Mouse (Mus musculus): ENCODE measurements at regions not wholly inside any gene's neighbourhood (a gene's known extent, or its start where the extent isn't known, plus 50 kb on each side); places are given as distances from the start of the nearest gene placed in this dataset.
"Not testable (repeated sequence)": the region's sequence is repeated elsewhere in the genome, so short reads cannot be mapped to it uniquely, and the experiment has no call there.

DNA sequence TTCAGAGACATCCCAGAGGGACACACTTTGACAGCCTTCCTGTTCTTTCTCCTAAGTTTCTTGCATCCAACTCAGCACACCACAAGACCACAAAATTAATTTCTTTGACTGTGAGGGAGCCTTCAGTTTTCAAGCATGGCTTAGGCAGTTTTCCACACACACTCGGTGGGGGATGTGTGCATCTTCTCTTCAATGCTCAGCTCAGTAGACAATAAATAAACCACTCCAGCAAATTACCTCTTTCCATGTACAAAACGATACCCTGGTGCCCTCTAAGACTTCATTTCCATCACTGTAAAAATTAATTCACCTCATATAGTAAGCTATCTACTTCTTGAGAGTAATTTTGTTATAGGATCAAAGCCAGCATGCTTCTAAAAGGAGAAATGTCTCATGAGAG lies 184.6 kb downstream of the Samd5 start:
- in situ Hi-C loops (cut with MboI, MseI): loop anchor here (10.0 kb wide), 2 partner anchors 686 to 1434 kb away; no protein-coding TSS in a partner anchor

DNA sequence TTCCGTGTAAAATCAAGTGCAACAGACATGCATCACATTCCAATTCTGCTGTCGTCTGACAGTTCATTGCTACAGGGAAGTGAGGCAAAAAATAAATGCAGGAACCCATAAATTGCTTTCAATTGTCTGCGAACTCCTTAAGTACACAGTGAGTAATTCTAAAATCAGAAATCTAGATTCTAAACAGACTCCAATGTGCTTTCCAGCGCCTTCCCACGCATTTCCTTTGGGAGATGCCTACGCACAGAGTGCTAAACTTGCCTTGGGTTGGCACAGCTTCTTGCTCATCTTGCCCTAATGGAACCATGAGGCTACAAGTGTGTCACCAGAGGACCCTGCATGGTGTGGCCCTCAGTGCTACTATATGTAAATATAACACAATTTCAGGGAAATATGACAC lies 212.6 kb downstream of the Samd5 start:
- in situ Hi-C loops (cut with MboI, MseI): no loop called here

DNA sequence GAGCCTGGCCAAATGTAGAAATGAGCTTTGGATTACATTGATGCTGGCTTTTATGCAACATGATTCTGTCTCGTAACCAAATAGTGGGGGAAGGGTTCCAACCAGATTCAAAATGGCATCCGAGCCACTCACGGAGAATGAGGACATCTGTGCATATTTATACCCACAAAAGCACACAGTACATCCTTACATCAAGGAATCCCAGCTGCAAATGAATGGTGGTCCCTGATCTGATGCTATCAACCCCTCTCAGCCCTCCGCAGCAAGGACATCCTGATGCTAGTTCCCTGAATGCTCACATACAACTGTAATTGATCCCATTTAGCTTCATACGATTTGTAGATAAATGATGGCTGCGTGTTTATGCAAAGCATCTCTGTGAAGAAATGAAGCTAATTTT lies 215.9 kb downstream of the Samd5 start:
- in situ Hi-C loops (cut with MboI, MseI): no loop called here

DNA sequence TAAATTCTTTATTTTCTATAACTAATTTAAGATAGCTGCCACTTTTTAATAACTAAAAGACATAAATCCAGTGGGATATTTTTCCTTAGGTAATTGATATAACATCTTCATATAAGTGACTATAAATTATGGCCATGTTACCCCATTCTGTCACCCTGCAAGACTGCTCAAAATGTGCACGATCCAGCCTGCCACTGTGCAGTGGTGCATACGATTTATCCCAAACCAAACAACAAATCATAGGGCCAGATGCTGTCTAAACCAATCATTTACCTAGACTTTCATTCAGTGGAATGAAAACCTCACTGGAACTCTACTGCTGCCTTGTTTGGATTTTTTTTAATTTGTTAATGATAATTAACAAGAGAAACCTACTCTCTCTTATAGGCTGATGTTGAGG lies 216.5 kb downstream of the Samd5 start:
- in situ Hi-C loops (cut with MboI, MseI): no loop called here

DNA sequence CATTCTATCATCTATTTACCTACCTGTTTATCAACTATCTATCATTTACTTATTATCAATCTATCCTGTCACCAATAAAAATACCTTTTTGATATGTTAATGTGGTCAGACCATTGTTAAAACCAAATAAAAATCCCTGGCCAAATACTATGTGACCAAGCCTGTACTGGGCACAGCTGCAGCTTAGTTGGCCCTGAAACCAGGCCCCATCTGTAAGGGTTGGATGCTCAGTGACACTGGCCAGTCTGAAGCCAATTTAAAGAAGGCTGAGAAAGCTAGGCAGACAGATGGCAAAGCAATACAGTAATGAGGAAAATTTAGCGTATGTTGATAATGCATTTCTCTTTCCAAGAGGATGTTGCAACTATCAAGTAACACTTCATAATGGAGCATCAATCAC lies 217.8 kb downstream of the Samd5 start:
- in situ Hi-C loops (cut with MboI, MseI): no loop called here

DNA sequence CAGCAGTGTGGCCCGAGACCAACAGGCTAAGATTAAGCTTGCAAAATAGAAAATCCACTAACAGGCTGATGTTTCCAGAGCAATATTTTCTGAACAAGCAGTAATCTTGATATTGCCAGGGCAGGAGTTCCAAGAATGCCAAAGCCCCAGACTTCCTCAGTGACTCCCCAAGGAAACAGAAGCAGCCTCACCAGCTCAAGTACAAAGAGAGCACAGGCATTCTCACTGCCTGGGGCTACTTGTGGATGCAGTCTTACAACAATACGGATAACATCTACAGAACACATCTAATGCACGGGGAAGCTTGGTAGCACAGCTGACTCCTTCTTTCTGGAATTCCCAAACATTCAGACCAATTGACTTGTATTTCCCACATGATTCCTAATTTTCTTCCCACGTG lies 235.9 kb downstream of the Samd5 start:
- in situ Hi-C loops (cut with MboI, MseI): no loop called here

DNA sequence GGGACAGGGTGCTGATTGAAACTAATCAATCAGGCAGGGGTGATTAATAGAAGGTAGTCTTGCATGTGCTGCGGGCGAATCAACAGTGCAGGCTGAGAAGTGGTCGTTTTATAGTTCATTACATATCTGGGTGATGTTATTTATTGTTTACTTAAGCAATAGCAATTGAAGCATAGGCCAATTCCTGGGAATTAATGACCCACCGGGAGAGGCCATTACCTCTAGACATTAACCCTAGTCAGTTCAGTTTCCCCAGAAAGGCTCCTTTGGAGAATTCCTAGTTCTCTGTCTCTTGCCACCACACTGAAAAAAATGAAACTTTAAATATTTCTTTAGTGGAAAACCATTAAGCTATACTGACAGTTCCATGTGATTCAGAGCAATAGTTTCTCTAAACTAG lies 236.6 kb downstream of the Samd5 start:
- in situ Hi-C loops (cut with MboI, MseI): no loop called here

DNA sequence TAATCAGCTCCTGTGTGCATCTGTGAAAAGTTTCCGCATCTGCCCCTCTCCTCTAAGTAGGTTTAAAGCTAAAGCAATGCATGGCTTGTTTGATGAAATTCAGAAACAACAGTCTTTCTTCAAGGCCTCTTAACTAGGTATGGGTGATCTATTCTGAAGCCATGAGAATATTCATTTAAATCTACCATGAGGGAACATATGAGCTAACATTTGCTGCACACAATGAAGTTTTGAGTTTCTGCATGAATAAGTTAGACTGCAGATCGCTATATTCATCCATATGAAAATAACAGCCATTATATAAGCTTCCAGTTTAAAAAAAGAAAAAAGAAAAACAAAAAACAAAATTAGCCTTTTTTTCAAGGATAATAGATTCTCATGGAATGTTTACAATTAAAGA lies 245.9 kb downstream of the Samd5 start:
- in situ Hi-C loops (cut with MboI, MseI): no loop called here

DNA sequence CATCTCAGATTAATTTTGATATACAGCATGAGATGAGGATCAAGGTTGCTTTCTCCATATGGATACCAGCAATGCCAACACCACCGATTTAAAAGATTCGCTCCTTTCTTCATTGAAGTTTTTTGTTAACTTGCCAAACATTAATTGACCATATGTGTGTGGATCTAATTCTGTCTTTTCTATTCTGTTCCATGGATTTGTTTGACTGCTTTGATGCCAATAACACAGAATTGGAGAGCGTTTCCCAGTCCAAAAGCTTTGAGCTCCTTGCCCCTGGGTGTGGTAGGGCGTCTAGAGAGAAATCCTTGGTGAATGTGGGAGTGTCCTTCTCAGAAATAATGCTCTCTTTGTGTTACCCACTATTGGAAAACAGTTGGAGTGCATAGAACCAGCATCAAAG lies 254.3 kb downstream of the Samd5 start:
- in situ Hi-C loops (cut with MboI, MseI): no loop called here

DNA sequence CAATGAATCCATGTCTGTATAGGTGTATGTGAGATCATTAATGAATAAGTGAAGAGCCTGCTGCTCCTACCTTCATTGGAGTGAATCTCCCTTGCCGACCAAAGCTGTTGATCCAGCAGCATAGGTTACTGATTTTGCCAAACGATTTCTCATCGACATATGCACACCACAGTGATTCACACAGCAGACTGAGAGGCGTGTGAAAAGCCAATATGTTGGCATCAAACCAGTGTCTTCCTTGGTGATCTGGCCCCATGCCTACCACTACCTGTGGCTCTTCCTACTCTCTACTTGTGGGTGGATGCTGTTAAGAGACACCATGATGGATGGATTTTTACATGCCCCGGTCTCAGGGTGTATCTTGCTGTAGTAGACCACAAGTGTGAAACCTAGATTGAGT lies 258.3 kb downstream of the Samd5 start:
- in situ Hi-C loops (cut with MboI, MseI): no loop called here

DNA sequence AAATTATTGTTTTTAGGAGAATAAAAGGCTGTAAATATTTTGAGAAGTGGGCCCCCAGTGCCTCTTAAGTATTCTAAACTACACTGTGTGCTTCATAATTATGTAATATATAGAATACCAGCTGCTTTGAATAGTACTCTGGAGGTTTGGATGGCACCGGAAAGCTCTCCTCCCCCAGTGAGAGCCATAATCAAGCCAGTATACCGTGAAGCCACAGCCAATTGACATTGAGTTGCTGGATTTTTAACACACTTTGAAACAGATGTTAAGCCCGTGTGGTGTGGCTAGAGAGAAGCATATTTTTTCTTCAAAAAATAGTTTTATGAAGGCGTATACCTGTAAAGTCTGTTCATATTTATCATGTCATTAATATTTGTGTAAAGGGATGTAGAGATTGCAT lies 268.9 kb downstream of the Samd5 start:
- in situ Hi-C loops (cut with MboI, MseI): no loop called here

DNA sequence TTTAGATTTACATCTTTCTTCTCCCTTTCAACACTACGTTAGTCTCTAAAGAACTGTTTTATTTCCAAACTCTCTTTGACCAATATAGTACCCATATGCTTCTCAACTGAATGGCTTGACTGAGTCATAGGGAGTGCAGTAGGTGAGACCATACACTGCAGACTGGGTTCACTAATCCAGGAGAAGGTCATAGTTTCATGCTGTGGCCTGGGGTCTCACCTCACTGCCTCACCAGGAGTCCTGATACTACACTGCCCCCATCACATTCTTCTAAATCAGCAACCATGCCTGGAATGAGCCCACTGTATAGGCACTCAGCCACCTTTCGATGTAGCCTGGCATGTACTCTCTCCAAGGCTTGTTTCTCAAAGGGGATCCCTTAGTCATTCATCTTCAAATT lies 269.6 kb downstream of the Samd5 start:
- in situ Hi-C loops (cut with MboI, MseI): no loop called here

DNA sequence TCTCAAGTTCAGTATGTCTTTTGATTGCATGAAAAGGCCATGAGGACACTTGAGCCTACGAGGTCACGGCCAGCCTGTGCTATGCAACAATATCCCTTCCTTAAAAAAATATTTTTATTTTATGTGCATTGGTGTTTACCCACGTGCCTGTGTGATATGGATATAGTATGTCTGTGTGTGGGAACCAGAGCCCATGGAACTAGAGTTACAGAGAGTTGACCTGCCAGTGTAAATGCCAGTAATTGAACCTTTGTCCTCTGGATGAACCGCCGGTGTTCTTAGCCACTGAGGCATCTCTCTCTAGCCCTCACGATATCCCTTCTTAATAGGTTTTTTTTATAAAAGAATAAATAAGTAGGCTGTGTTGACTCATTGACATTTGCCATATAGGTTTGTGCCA lies 270.0 kb downstream of the Samd5 start:
- in situ Hi-C loops (cut with MboI, MseI): no loop called here

DNA sequence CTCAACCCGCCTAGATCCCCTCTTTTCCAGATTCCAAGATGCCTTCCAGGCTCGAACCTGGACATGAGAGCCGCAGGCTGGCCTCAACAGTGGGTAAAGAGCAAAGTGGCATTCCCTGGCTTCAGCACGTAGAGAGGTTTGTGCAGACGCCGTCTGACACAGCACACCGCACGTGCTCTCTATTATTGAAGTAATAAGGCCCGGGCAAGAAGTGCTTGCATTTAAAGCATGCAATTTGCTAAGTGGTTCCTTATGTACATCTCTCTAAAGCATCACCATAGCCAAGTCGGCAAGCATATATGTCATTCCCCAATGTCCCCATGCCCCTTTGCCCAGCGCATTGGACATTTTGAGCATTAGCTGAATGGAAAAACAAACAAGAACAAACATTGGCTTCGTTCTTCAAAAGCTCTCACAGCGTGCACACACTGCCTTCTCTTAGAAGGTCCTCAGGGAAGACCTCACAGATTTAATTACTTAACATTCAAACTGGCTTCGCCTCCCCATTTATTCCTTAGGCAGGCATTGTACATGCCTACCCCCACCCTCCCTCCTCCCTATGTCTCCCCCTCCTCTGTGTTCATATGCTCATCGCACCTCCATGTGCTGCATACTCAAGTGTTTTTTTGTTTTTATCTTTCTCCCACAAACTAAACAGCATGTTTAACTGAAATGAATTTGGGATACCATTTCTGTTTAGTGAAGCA lies 273.9 kb downstream of the Samd5 start:
- in situ Hi-C loops (cut with MboI, MseI): no loop called here

DNA sequence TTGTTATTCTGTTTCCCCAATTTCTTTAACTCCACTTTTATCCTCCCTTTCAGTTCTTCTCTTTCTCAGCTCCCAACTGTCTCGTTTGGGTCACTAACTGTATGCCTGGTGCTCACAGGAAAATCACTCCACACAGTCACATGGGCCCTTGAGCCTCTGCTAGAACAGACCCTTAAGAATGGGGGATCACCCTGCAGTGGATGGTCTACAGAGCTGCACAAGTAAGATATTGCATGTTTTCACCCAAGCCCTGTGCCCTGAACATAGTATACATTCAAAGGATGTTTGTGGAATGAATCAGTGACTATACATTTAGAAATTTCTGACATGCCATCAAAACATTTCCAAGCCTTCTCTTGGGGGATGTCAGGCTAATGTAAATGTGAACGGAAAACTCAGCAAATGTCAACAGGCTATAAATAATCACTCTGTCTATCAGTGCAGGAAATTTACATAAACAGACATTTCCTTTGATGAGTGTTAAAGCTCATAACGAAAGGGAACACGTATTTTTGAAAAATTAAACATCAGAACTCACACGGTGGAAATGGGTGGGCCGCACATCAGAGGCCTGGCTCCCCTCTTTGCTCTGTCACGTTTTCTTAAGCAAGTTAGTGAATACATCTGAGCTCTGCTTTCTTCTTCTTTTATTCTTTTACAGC lies 297.4 kb downstream of the Samd5 start:
- in situ Hi-C loops (cut with MboI, MseI): no loop called here

DNA sequence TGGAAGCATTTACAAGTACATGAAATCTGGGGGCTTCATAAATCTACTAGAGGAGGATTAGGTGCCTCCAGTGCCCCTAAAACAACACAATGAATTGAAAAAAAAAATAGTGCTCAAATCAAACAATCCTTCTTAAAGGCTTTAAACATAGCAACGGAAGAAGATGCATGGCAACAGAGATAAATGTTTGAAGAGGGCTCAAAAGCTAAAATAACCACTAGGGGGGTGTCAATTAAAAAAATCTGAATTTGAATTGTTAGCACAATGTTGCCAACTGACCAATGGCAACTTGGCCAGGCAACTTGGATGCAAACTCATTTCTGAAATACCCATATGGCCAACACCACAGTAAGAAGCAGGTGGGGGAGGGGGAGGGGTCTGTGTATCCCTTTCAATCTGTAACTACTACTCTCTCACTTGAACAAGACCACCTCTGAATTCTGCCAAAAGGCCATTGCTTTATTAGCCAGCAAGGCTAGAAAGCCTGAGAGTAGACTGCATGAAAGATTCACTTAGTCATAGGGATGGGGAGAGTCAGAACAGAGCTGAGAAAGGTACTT lies 312.6 kb downstream of the Samd5 start:
- in situ Hi-C loops (cut with MboI, MseI): no loop called here

DNA sequence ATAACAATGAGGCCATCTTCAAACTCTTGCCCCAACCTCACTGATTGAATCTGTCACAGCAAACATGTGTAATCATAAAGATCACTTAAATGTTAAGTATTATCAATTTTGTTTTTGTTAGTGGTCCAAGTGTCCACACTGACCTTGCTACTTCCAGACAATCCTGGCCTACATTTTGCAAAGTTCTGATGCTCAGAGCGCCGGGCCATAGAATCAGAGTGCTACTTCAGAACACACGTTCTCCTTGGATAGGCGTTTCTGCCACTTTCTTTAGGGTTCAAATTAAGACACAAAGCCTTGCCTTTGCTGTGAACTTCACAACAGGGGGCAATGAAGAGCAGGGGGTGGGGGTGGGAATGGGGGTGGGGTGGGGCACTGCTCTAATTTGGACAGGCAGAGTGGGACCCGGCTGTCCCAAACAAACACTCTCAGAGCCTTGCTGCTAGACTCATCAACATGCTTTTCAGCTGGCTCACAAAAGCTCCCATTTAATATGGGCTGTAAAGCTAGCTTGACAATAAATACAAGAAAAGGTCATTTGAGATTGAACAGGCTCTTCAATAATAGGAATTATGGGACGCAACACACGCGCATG lies 336.7 kb downstream of the Samd5 start:
- in situ Hi-C loops (cut with MboI, MseI): no loop called here

DNA sequence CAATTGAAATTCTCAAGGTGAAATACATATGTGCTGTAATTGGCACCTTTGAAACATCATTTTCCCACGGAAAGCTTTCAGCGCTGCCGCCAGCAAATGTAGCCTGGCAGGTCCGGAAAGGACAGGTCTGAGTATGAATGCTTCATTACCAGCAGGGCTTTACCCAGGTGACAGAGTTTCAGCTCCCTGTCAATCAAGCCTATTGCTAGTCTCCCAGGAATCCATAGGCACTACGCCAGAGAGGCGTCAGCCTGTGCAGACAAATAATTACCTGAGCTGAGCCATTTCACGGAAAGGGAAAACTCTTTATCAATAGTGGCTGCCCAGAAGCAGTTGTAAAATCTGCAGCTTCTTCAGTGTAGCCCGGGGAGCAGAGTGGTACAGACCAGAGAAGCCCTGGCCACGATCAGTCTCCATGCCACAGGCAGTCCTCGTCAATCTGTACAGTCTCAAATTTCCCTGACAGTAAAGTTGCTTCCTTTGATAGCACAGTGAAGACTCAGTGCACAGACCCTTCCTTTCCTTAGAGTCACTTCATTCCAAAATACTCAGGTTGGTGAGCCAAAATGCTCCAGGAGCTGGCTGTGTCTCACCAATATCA lies 340.7 kb downstream of the Samd5 start:
- in situ Hi-C loops (cut with MboI, MseI): no loop called here

DNA sequence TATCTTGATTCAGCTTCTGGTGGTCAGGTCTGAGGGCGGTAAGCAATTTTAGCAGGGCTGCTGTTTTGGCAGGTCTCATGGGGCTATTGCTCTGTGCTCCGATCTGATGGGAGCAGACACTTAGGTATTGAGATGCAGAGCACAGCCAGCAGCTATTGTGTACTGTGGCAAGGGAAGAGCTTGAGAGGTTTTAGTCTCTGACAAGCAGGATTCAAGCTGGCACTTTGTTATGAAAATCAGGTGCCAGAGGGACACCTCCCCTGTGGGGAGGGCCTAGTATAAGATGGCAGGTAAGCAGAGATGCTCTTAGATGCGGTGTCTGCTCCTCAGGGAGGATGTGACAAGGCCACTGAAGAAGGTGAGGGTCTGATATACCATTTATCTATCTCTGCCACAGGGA lies 343.3 kb downstream of the Samd5 start:
- in situ Hi-C loops (cut with MboI, MseI): no loop called here

DNA sequence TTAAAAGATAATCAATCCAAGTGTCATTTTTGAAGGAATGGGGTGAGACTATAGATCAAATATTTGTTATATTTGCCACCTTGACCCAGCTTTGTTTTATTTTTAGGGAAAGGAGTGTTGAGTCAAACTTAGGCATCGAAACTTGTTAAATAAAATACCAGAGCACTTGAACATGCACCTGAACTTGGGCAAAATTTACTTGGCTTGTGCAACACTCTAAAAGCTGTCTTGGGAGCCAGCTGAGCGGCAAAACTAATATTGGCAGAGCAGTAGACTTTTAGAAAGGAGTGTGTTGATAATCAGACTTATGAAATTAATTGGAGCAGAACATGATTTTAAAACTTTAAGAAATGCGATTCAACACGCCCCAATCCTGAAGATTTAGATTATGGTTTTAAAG lies 346.7 kb downstream of the Samd5 start:
- in situ Hi-C loops (cut with MboI, MseI): no loop called here

DNA sequence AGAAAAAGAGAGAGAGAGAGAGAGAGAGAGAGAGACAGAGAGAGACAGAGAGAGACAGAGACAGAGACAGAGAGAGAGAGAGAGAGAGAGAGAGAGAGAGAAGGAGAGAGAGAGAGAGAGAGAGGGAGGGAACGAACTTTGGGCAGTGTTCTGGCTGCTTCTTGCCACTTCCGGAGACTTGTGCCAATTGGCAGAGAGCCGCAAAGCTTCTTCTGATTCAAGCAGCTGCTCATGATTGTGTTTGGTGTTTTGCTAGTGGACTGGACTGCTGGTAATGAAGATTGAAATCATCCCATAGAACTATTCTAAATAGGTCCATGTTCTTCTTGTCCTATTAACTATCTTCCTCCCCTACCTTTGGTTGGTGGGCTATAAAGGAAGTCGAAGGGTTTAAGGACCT lies 347.1 kb downstream of the Samd5 start:
- in situ Hi-C loops (cut with MboI, MseI): not testable (repeated sequence)

DNA sequence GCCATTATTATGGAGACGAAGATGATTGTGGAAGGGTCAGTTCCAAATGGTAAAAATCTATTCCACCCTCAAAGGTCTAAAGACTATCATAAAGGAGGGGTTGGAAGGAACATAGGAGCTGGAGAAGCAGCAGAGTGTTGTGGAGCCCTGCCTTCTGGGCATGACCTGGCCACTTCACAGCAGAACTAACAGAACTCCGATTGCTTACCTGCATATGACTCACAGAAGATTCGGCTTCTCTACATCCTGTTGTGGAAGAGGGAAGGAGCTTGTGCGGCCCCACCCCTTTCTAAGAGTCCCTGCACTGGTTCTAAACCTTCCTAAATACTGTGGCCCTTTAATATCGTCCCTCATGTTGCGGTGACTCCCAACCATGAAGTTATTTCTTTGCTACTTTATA lies 362.7 kb downstream of the Samd5 start:
- in situ Hi-C loops (cut with MboI, MseI): no loop called here

DNA sequence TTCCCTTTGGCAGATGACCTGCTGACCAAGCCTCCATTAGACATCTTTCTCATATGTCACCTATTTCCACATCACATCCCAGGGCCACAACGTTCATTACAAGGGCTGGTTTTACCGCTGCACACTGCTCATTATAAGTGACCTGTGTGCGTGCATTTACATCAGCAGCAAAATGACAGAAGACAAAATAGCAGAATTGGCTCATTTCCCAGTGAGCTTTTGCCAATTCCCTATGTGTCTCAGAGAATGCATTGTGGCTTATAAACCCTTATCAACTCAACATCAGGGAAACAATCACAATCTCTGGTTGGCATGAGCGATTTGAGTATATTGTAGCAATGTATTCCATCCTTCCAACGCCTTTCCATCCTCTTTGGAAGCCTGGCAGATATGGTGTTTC lies 364.7 kb downstream of the Samd5 start:
- in situ Hi-C loops (cut with MboI, MseI): no loop called here

Data from T-helper 2 cell (primary cell).